23 mouse cellular contexts compared by ENCODE assay signal in genomic region chr15:10838584-10839288, GRCm38 (mm10).
"Had no signal": no experiment of that assay in that cellular context is flagged by ENCODE, and none has a peak within 500 bp of the region (broad histone marks: within the 10 kb centered on the region; RNA-seq: fewer than 3 reads in every experiment).

No protein-coding gene starts in this region.

- DNase-seq: gastrocnemius, adult 2 months; gastrocnemius, postnatal 10 days; gastrocnemius, postnatal 25 days; heart, adult 18-20 months; heart, postnatal 10 days; heart, postnatal 4 days; kidney, adult 18-20 months; kidney, adult 8-10 months; kidney, postnatal 14 days; kidney, postnatal 36 days; liver had no signal

- H3K9ac ChIP-seq: heart, embryonic 12.5 days; hindbrain, embryonic 12.5 days; hindbrain, embryonic 14.5 days; intestine, embryonic 15.5 days; limb, embryonic 12.5 days had no signal

- H3K36me3 ChIP-seq: heart, embryonic 10.5 days; heart, embryonic 12.5 days; hindbrain, embryonic 10.5 days; hindbrain, embryonic 12.5 days; intestine, embryonic 15.5 days; limb, embryonic 10.5 days; limb, embryonic 12.5 days had no signal

- H3K4me3 ChIP-seq: gastrocnemius, adult 2 months; heart, embryonic 10.5 days; heart, embryonic 12.5 days; hindbrain, embryonic 10.5 days; hindbrain, embryonic 12.5 days; intestine, embryonic 15.5 days; left cerebral cortex, adult 2 months; limb, embryonic 10.5 days; limb, embryonic 12.5 days had no signal

- H3K4me1 ChIP-seq: heart, embryonic 10.5 days; hindbrain, embryonic 10.5 days; intestine, embryonic 15.5 days; limb, embryonic 10.5 days had no signal

- H3K27me3 ChIP-seq: heart, embryonic 12.5 days; hindbrain, embryonic 12.5 days; intestine, embryonic 15.5 days; limb, embryonic 12.5 days had no signal

- ATAC-seq: hindbrain, embryonic 16.5 days; inflammation-experienced regulatory T-cells, adult 6 months; intestine, embryonic 15.5 days; intestine, postnatal 0 days had no signal

- H3K4me2 ChIP-seq: heart, embryonic 12.5 days; hindbrain, embryonic 12.5 days; hindbrain, embryonic 14.5 days; intestine, embryonic 15.5 days; limb, embryonic 12.5 days had no signal

- H3K27ac ChIP-seq: gastrocnemius, adult 2 months; heart, embryonic 10.5 days; hindbrain, embryonic 10.5 days; hindbrain, embryonic 12.5 days; hindbrain, embryonic 14.5 days; intestine, embryonic 15.5 days; limb, embryonic 10.5 days; limb, embryonic 12.5 days had no signal

- H3K9me3 ChIP-seq: heart, embryonic 10.5 days; heart, embryonic 12.5 days; hindbrain, embryonic 10.5 days; hindbrain, embryonic 12.5 days; intestine, embryonic 15.5 days; limb, embryonic 10.5 days; limb, embryonic 12.5 days had no signal
